Mouse (Mus musculus) hindbrain, embryonic 14.5 days (tissue): Measurements from ENCODE around the gene Mrpl49. TPM values are rescaled to one million over a fixed set of nuclear protein-coding genes. Genes with fewer than 3 reads are reported as not detected.

Source experiments
- ATAC-seq: fragments of 200-750 bp; cut with Nextera tagmentation; 2 replicates; pipeline ENCODE4 v1.8.0; 2017; ENCODE audit warnings: moderate number of reproducible peaks, mild to moderate bottlenecking, moderate TSS enrichment, moderate library complexity; ENCODE audit not compliant: low FRiP score
- DNase-seq: peaks from one replicate; pipeline ENCODE4 v3.0.0-alpha.2; 2015; ENCODE audit warnings: low spot score
- H3K27ac ChIP-seq: fragments of 300-500 bp; sonication (generic); 2 replicates; pipeline ENCODE4 v1.5.1; 2014; ENCODE audit warnings: mild to moderate bottlenecking, moderate library complexity
- H3K27me3 ChIP-seq: fragments of 300-500 bp; sonication (generic); 2 replicates; pipeline ENCODE4 v1.6.1; 2014; ENCODE audit warnings: mild to moderate bottlenecking, low read length, mixed read lengths; ENCODE audit not compliant: control insufficient read depth, insufficient read depth
- H3K36me3 ChIP-seq: fragments of 300-500 bp; sonication (generic); replicated peaks from 2 replicates; pipeline ENCODE4 v1.6.1; 2014; ENCODE audit not compliant: control insufficient read depth, insufficient read depth
- H3K4me1 ChIP-seq: fragments of 300-500 bp; sonication (generic); replicated peaks from 2 replicates; pipeline ENCODE4 v1.6.1; 2014; ENCODE audit warnings: antibody characterized with exemption, low read length, mixed read lengths; ENCODE audit not compliant: control insufficient read depth, insufficient read depth
- H3K4me2 ChIP-seq: fragments of 300-500 bp; sonication (generic); replicated peaks from 2 replicates; pipeline ENCODE4 v1.6.1; 2014; ENCODE audit warnings: mild to moderate bottlenecking, moderate library complexity
- H3K4me3 ChIP-seq: fragments of 300-500 bp; sonication (generic); replicated peaks from 2 replicates; pipeline ENCODE4 v1.5.1; 2014; ENCODE audit warnings: mild to moderate bottlenecking, low read length
- H3K9ac ChIP-seq: fragments of 300-500 bp; sonication (generic); 2 replicates; pipeline ENCODE4 v1.6.1; 2014
- H3K9me3 ChIP-seq: fragments of 300-500 bp; sonication (generic); 2 replicates; pipeline ENCODE4 v1.6.1; 2016; ENCODE audit warnings: low read length; ENCODE audit not compliant: control insufficient read depth
- WGBS: fragments of 180-500 bp; shearing (Covaris S2); extraction: QIAGEN DNeasy Blood & Tissue Kit; methylation state at CpG from one replicate; pipeline ENCODE4 v1.1.7; 2014; 5-methylcytosine and 5-hydroxymethylcytosine counted together
- microRNA-seq: library from miRNA; unstranded; fragments of <30 nt; microRNA quantifications from one replicate; pipeline ENCODE4, GENCODE M21; 2016
- polyA plus RNA-seq: library from polyadenylated mRNA; unstranded; fragments of >200 nt; fragmentation: Nextera tagmentation; extraction: Ambion mirVana; gene quantifications from 2 replicates; pipeline ENCODE4 v1.2.1, GENCODE M21; 2014

The Mrpl49 gene
- polyA plus RNA-seq, 1 experiment from 2014 or later = 64.5 TPM

GRCm38 (mm10) chr19:6013691-6014090 is 43.9 kb downstream of the Mrpl49 start:
- Histone ChIP-seq H3K36me3 (no peaks in the 10 kb centered on the region), H3K27me3 (peaks cover 18% of the 10 kb centered on the region), H3K27ac (no peak overlapping the region), H3K4me1 (0 out of 2 replicates have a peak, but pooled peaks cover 12% of the 10 kb centered on the region), H3K4me3 (no peak overlapping the region), H3K9ac (no peak overlapping the region), H3K9me3 (no peaks in the 10 kb centered on the region), H3K4me2 (no peak overlapping the region)
- 90% methylated on average over 10 of the region's 10 CpGs for WGBS
- no peak for DNase-seq
- no peak for ATAC-seq

- Histone ChIP-seq H3K4me2 (no peak overlapping the region), H3K9me3 (no peaks in the 10 kb centered on the region), H3K27ac (no peak overlapping the region), H3K4me3 (no peak overlapping the region), H3K9ac (no peak overlapping the region), H3K36me3 (no peaks in the 10 kb centered on the region), H3K4me1 (no peaks in the 10 kb centered on the region), H3K27me3 (no peaks in the 10 kb centered on the region)
- no peak for ATAC-seq
- WGBS = 60% methylated on average over 8 of the region's 8 CpGs
- DNase-seq = no peak
Observed at GRCm38 (mm10) chr19:6009137-6009536, 48.4 kb downstream of the Mrpl49 start.

- no peak overlapping the region for H3K27ac ChIP-seq
- no peak overlapping the region for H3K4me2 ChIP-seq
- H3K27me3 ChIP-seq = no peaks in the 10 kb centered on the region
- no peaks in the 10 kb centered on the region for H3K9me3 ChIP-seq
- no peaks in the 10 kb centered on the region for H3K4me1 ChIP-seq
- ATAC-seq = no peak
- H3K9ac ChIP-seq = no peak overlapping the region
- H3K36me3 ChIP-seq = no peaks in the 10 kb centered on the region
- no peak for DNase-seq
- H3K4me3 ChIP-seq = no peak overlapping the region
- 92% methylated on average over 13 of the region's 13 CpGs for WGBS
Observed at GRCm38 (mm10) chr19:6007013-6007412, 50.6 kb downstream of the Mrpl49 start.

GRCm38 (mm10) chr19:6005541-6005940 is 52.0 kb downstream of the Mrpl49 start:
- 70% methylated on average over 11 of the region's 11 CpGs for WGBS
- H3K4me1 ChIP-seq = no peaks in the 10 kb centered on the region
- no peak overlapping the region for H3K27ac ChIP-seq
- no peak for DNase-seq
- ATAC-seq = no peak
- H3K9ac ChIP-seq = no peak overlapping the region
- no peaks in the 10 kb centered on the region for H3K9me3 ChIP-seq
- no peak overlapping the region for H3K4me3 ChIP-seq
- H3K27me3 ChIP-seq = no peaks in the 10 kb centered on the region
- no peak overlapping the region for H3K4me2 ChIP-seq
- H3K36me3 ChIP-seq = no peaks in the 10 kb centered on the region

Small RNAs within 50 kb of the gene (microRNA-seq; reads per million reads assigned to microRNA genes)
- gene Mir6988 = 1.6 reads per million, percentile 2 among the genes with 10 or more reads in this experiment

Other genes starting within 250 kb of the Mrpl49 start
- 11.3 and 13.1 TPM in 2 replicates for gene Frmd8, start 182.5 kb downstream of the Mrpl49 start, polyA plus RNA-seq
- 1.5 and 2.5 TPM in 2 replicates for gene Slc25a45, start 180.0 kb downstream of the Mrpl49 start, polyA plus RNA-seq
- gene Tigd3, start 163.6 kb downstream of the Mrpl49 start, polyA plus RNA-seq = 6.1 and 9.4 TPM in 2 replicates
- gene Dpf2, start 144.8 kb downstream of the Mrpl49 start, polyA plus RNA-seq = 88.2 and 94.7 TPM in 2 replicates
- gene Cdc42ep2, start 133.0 kb downstream of the Mrpl49 start, polyA plus RNA-seq = 16.9 and 18.5 TPM in 2 replicates
- gene Pola2, start 93.6 kb downstream of the Mrpl49 start, polyA plus RNA-seq = 22.2 and 24.2 TPM in 2 replicates
- not detected in 2 replicates for gene Slc22a20, start 71.6 kb downstream of the Mrpl49 start, polyA plus RNA-seq
- gene Capn1, start 41.9 kb downstream of the Mrpl49 start, polyA plus RNA-seq = 5.4 and 6.5 TPM in 2 replicates
- 28.7 and 32.9 TPM in 2 replicates for gene Syvn1, start 11.2 kb downstream of the Mrpl49 start, polyA plus RNA-seq
- 537 and 672 TPM in 2 replicates for gene Fau, start 59 bp upstream of the Mrpl49 start, polyA plus RNA-seq
- 35.3 and 36.3 TPM in 2 replicates for gene Znhit2, start 3.4 kb upstream of the Mrpl49 start, polyA plus RNA-seq
- gene Tm7sf2, start 10.6 kb upstream of the Mrpl49 start, polyA plus RNA-seq = 58.9 and 59.8 TPM in 2 replicates
- gene Vps51, start 19.4 kb upstream of the Mrpl49 start, polyA plus RNA-seq = 71.7 and 74.2 TPM in 2 replicates
- not detected in 2 replicates for gene Tmem262, start 22.2 kb upstream of the Mrpl49 start, polyA plus RNA-seq
- gene Gm28374, start 24.5 kb upstream of the Mrpl49 start, polyA plus RNA-seq = 1.0 and 1.2 TPM in 2 replicates
- gene Zfpl1, start 27.2 kb upstream of the Mrpl49 start, polyA plus RNA-seq = 75.1 and 75.4 TPM in 2 replicates
- gene Cdca5, start 27.2 kb upstream of the Mrpl49 start, polyA plus RNA-seq = 6.3 and 6.8 TPM in 2 replicates
- gene AC131692.1, start 36.6 kb upstream of the Mrpl49 start, polyA plus RNA-seq = not detected in 2 replicates
- gene Naaladl1, start 48.0 kb upstream of the Mrpl49 start, polyA plus RNA-seq = 0.52 and 0.59 TPM in 2 replicates
- 51.3 and 54.5 TPM in 2 replicates for gene Sac3d1, start 60.9 kb upstream of the Mrpl49 start, polyA plus RNA-seq
- 59.6 and 60.8 TPM in 2 replicates for gene Snx15, start 70.5 kb upstream of the Mrpl49 start, polyA plus RNA-seq
- gene Batf2, start 83.2 kb upstream of the Mrpl49 start, polyA plus RNA-seq = not detected in 2 replicates
- gene Arl2, start 83.8 kb upstream of the Mrpl49 start, polyA plus RNA-seq = 114 and 117 TPM in 2 replicates
- not detected in 2 replicates for gene Majin, start 126.6 kb upstream of the Mrpl49 start, polyA plus RNA-seq
- gene Gpha2, start 168.6 kb upstream of the Mrpl49 start, polyA plus RNA-seq = not detected in 2 replicates
- 140 and 158 TPM in 2 replicates for gene Ppp2r5b, start 178.1 kb upstream of the Mrpl49 start, polyA plus RNA-seq
- 14.5 and 14.8 TPM in 2 replicates for gene Atg2a, start 183.9 kb upstream of the Mrpl49 start, polyA plus RNA-seq
- gene Ehd1, start 218.9 kb upstream of the Mrpl49 start, polyA plus RNA-seq = 80.0 and 84.9 TPM in 2 replicates
- 0.56 and 0.63 TPM in 2 replicates for gene Cdc42bpg, start 248.7 kb upstream of the Mrpl49 start, polyA plus RNA-seq